Comparison of ENCODE assay signal across 11 mouse cellular contexts in the genomic region with DNA sequence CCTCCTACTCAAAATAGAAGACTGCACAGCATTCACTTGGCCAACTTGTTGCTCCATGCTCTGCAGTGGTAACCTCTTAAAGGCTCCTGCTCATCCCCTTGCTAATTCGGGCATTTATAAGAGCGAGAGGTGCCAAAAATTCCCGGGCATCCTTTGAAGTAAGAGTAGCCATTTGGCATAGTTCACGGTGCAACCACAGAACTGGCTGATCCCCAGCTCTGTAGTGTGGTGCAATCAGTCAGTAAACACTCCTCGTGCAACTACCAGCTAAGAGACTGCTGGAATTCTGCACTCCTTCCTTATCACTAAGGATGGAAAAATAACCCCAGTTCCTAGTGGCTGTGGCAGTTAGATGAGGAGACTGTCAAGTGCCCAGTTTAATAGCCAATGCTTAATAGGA. TPM values are rescaled to one million over a fixed set of nuclear protein-coding genes. Genes with fewer than 3 reads are reported as not detected.
A peak's percentile ranks its signal among the peaks of the same experiment; 100 is the strongest.
DNase-seq lines count a peak whose midpoint lies in the region; ATAC-seq lines count a peak whose summit lies in the region.
"Had no signal": no experiment of that assay in that cellular context is flagged by ENCODE, and none has a peak within 500 bp of the region (broad histone marks: within the 10 kb centered on the region; RNA-seq: fewer than 3 reads in every experiment).

No protein-coding gene starts in this region.

- H3K9ac ChIP-seq in midbrain, embryonic 16.5 days (ENCODE audit: low read depth, low read length): no peak overlapping the region

- no peak overlapping the region for H3K4me2 ChIP-seq in midbrain, embryonic 16.5 days (ENCODE audit: low read length)

- DNase-seq in Muller cell, postnatal 12 days (ENCODE audit: inconsistent ontology term): peak; percentile 67
- DNase-seq in NIH3T3 (ENCODE audit: low read depth): peak; percentile 23
- peak; percentile 89 for DNase-seq in gastrocnemius, adult 18-20 months (ENCODE audit: low spot score)
- DNase-seq in lung, adult 18-20 months: peak; percentile 88 to 90
- no peak for DNase-seq in layer of hippocampus, adult 9-10 months (ENCODE audit: low spot score)
- no peak for DNase-seq in frontal cortex, postnatal 14 days (ENCODE audit: low spot score in 2 of 2)
- DNase-seq: kidney, adult 2 months had no signal

- 86% methylated on average over 5 of the region's 5 CpGs for WGBS in midbrain, embryonic 16.5 days

- ATAC-seq in midbrain, embryonic 16.5 days: no peak

- H3K4me1 ChIP-seq in midbrain, embryonic 16.5 days (ENCODE audit: control insufficient read depth, insufficient read depth, low read length): peaks cover 6% of the 10 kb centered on the region; the same call in 1 of the 2 replicates

- H3K27me3 ChIP-seq in midbrain, embryonic 16.5 days (ENCODE audit: control insufficient read depth, insufficient read depth, low read depth, low read length): no peaks in the 10 kb centered on the region

- H3K4me3 ChIP-seq in midbrain, embryonic 16.5 days (ENCODE audit: low read depth, low read length): no peak overlapping the region

- no peak overlapping the region for H3K27ac ChIP-seq in midbrain, embryonic 16.5 days (ENCODE audit: low read length)

- no peaks in the 10 kb centered on the region for H3K36me3 ChIP-seq in midbrain, embryonic 16.5 days (ENCODE audit: control insufficient read depth, insufficient read depth, low read length)

- no peaks in the 10 kb centered on the region for H3K9me3 ChIP-seq in midbrain, embryonic 16.5 days (replicated peaks; ENCODE audit: control insufficient read depth, low read length, poor library complexity, severe bottlenecking)

RNA-seq across cellular contexts. Expression of gene Dynlrb2, which starts 3.9 kb away (rescaled TPM):
- total RNA-seq in gastrocnemius, adult 18-20 months (2021): not detected
- 15.0 and 19.0 TPM in 2 replicates for polyA plus RNA-seq in midbrain, embryonic 16.5 days (2015; fragmentation: Nextera tagmentation; extraction: Ambion mirVana)
- total RNA-seq: MEL had no signal
- polyA plus RNA-seq: liver, embryonic 16.5 days; spleen, adult 2 months had no signal

Comparison
In these comparisons a context has a peak if more than half of its experiments do, and no peak if none do; other contexts are left out.
1. DNase-seq: peak in Muller cell, postnatal 12 days (single experiment), NIH3T3 (single experiment), gastrocnemius, adult 18-20 months (single experiment) and lung, adult 18-20 months (2 of 2); none in layer of hippocampus, adult 9-10 months (single experiment) and frontal cortex, postnatal 14 days (0 of 2).